Mouse (Mus musculus): Measurements from ENCODE around the gene Lman1l. TPM values are rescaled to one million over a fixed set of nuclear protein-coding genes. Genes with fewer than 3 reads are reported as not detected.

The Lman1l gene
- total RNA-seq, 1 experiment = 0.22 TPM

DNA sequence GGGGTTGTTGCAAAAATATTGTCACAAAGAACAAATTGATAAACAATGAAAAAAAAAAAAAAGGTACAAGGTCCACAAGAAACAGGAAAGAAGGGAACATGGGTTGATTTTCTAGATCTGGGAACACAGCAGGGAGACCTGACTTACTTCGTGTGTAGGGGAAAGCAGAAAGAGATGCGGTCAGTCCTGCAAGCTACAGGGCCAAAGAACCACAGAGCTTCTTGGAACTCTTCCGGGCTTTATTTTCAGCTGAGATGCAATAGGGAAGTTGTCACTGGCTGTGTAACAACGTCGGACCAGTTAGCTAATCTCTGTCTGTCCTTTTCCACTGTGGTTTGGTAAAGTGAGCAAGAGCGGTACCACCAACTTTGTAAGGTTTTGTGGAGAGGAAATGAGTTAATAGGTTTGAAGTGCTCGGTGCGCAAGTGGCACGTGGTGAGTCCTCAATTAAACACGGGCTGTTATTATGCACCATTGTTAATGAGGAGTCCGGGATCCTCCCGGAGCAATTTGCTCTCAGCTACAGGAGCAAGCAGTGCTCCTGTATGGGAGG is 26.1 kb upstream of the Lman1l start:
- Histone ChIP-seq H3K4me3 (ENCODE audit: insufficient read depth in 1 of 2, low read depth in 1 of 2, low read length in 2 of 2, poor library complexity in 1 of 2, severe bottlenecking in 1 of 2) (no peak overlapping the region), H3K36me3 (ENCODE audit: control insufficient read depth, insufficient read depth, low read length, poor library complexity, severe bottlenecking) (peaks cover 5% of the 10 kb centered on the region; the same call in 1 of the 2 replicates), H3K4me1 (ENCODE audit: control insufficient read depth in 2 of 2, insufficient read depth in 2 of 2, low read length in 2 of 2, poor library complexity in 1 of 2) (peaks cover 4 to 25% of the 10 kb centered on the region in 2 experiments; a peak in 2 of 4 replicates), H3K9ac (ENCODE audit: insufficient read depth, low read depth, low read length, poor library complexity, severe bottlenecking) (no peak overlapping the region), H3K27ac (ENCODE audit: insufficient read depth, low read depth, low read length, poor library complexity, severe bottlenecking) (no peak overlapping the region), H3K9me3 (ENCODE audit: control insufficient read depth, insufficient read depth, low read depth, low read length) (no peaks in the 10 kb centered on the region)
- in situ Hi-C loops (cut with MboI; ENCODE audit: low sequenced_read_pairs in 2 of 2, unreplicated experiment in 2 of 2) = no loop called here
- TF ChIP-seq MAFK (IDR thresholded peaks at IDR 0.05; ENCODE audit: insufficient read depth, low read depth, low read length) = no peak
- TF ChIP-seq HCFC1 (IDR thresholded peaks at IDR 0.05; ENCODE audit: borderline replicate concordance, insufficient read depth, low read length) = no peak
- TF ChIP-seq ZNF384 (IDR thresholded peaks at IDR 0.05; ENCODE audit: low read depth, low read length) = no peak
- TF ChIP-seq ZC3H11A (IDR thresholded peaks at IDR 0.05; ENCODE audit: borderline replicate concordance, low read depth, low read length) = no peak
- no peak for TF ChIP-seq CHD2 (IDR thresholded peaks at IDR 0.05; ENCODE audit: low read depth, low read length)
- no peak for DNase-seq (ENCODE audit: low read depth, low spot score)

DNA sequence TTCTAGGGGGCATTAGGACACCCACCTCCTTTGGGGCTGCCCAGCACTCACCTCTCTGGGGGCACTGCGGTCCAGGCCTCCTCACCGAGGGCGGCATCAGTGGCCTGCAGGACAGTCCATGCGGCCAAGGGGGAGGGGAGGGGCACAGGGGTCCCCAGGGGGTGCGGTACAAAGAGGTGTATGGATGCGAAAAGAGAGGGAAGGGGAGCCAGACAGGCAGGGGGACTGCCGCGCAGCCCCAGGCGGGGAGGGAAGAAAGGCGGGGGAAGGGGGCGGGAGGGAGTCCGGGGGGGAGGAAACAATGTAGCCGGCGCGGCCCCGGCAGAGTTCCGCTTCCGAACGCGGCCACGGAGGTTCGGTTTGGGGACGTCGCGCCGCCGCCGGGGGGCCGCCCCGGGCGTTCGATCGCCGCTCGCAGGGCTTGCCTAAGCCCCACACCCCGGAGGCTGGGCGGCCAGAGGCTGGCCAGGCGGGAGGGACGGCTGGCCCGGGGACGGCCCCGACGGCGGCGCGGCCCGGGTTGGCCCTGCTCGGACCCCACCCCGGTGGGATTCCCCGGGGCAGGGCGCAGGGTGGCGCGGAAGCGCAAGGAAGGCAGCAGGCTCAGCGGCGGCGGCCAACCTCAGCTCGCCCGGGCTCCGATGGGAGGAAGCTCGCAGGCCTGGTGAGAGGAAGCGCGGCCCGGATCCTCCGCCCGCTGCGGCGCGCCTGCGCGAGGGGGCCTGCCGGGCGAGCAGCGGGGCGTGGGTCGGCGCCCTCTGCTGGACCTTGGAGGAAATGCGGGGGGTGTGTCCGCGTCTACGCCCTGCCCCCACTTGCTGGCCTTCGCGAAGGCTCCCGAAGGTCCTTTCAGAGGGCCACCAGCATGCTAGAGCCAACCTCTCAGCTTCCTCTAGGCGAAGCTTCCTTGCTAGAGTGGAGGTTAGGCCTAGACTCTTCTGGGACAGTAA is 24.6 kb upstream of the Lman1l start:
- Histone ChIP-seq H3K36me3 (ENCODE audit: control insufficient read depth, insufficient read depth, low read length, poor library complexity, severe bottlenecking) (peaks cover 5% of the 10 kb centered on the region; the same call in 1 of the 2 replicates), H3K4me3 (ENCODE audit: insufficient read depth in 1 of 2, low read depth in 1 of 2, low read length in 2 of 2, poor library complexity in 1 of 2, severe bottlenecking in 1 of 2) (peak overlapping the region; percentile 81 to 97), H3K9ac (ENCODE audit: insufficient read depth, low read depth, low read length, poor library complexity, severe bottlenecking) (peak overlapping the region; percentile 99), H3K4me1 (ENCODE audit: control insufficient read depth in 2 of 2, insufficient read depth in 2 of 2, low read length in 2 of 2, poor library complexity in 1 of 2) (peaks cover 2 to 27% of the 10 kb centered on the region in 2 experiments; a peak in 2 of 4 replicates), H3K9me3 (ENCODE audit: control insufficient read depth, insufficient read depth, low read depth, low read length) (no peaks in the 10 kb centered on the region), H3K27ac (ENCODE audit: insufficient read depth, low read depth, low read length, poor library complexity, severe bottlenecking) (peak overlapping the region; percentile 60; the same call in 1 of the 2 replicates)
- in situ Hi-C loops (cut with MboI; ENCODE audit: low sequenced_read_pairs in 2 of 2, unreplicated experiment in 2 of 2) = no loop called here
- TF ChIP-seq ZC3H11A (IDR thresholded peaks at IDR 0.05; ENCODE audit: borderline replicate concordance, low read depth, low read length) = no peak
- no peak for TF ChIP-seq ZNF384 (IDR thresholded peaks at IDR 0.05; ENCODE audit: low read depth, low read length)
- TF ChIP-seq CHD2 (IDR thresholded peaks at IDR 0.05; ENCODE audit: low read depth, low read length) = no peak
- TF ChIP-seq MAFK (IDR thresholded peaks at IDR 0.05; ENCODE audit: insufficient read depth, low read depth, low read length) = no peak
- no peak for TF ChIP-seq HCFC1 (IDR thresholded peaks at IDR 0.05; ENCODE audit: borderline replicate concordance, insufficient read depth, low read length)
- peak; percentile 67 for DNase-seq (ENCODE audit: low read depth, low spot score)

DNA sequence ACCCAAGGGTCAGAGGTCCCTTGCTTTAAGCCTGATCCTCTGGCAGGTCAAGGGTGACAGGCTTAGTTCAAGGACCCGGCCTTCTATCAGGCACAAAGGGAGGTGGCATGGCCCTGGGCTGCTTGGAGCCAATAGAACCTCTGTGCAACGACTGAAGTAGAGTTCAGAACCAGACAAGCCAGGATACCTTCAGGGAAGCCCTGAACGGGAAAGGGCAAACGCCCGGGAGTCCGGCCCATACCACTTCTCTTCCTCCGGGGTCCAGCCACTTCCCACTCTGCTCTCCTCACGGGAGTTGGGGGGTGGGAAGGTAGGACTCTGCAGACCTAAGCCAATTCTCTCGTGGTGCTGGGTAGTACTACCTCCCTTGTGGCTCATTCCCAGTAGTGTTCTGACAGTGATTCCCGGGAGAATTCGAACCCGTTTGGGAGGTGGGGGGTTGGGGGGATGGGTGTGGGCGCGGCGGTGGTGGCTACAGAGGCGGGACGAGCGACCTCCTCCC is 23.9 kb upstream of the Lman1l start:
- in situ Hi-C loops (cut with MboI; ENCODE audit: low sequenced_read_pairs in 2 of 2, unreplicated experiment in 2 of 2) = no loop called here

DNA sequence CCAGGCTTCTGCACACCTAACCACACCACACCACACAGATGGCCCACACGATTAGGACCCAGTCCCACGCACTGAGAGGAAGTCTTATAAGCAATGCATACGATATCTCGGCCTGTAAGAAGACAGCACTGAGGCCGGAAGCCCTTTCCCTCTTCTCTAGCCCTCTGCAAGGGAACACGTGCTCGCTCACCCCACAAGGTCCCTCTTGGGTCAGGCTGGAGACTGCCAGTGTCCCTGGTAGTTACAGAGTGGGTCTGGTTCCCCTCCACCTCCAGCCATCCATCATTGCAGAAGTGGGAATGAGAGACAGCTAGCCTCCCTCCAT is 23.2 kb upstream of the Lman1l start:
- no peak for DNase-seq (ENCODE audit: low read depth, low spot score)
- no peaks in the 10 kb centered on the region for H3K9me3 ChIP-seq (ENCODE audit: control insufficient read depth, insufficient read depth, low read depth, low read length)
- H3K4me1 ChIP-seq (ENCODE audit: control insufficient read depth in 2 of 2, insufficient read depth in 2 of 2, low read length in 2 of 2, poor library complexity in 1 of 2) = peaks cover 2 to 28% of the 10 kb centered on the region in 2 experiments; a peak in 2 of 4 replicates
- H3K36me3 ChIP-seq (ENCODE audit: control insufficient read depth, insufficient read depth, low read length, poor library complexity, severe bottlenecking) = peaks cover 5% of the 10 kb centered on the region; the same call in 1 of the 2 replicates
- peak overlapping the region; percentile 22; the same call in 1 of the 2 replicates for H3K9ac ChIP-seq (ENCODE audit: insufficient read depth, low read depth, low read length, poor library complexity, severe bottlenecking)
- H3K27ac ChIP-seq (ENCODE audit: insufficient read depth, low read depth, low read length, poor library complexity, severe bottlenecking) = no peak overlapping the region
- no peak for TF ChIP-seq ZC3H11A (IDR thresholded peaks at IDR 0.05; ENCODE audit: borderline replicate concordance, low read depth, low read length)
- TF ChIP-seq MAFK (IDR thresholded peaks at IDR 0.05; ENCODE audit: insufficient read depth, low read depth, low read length) = no peak
- no peak for TF ChIP-seq CHD2 (IDR thresholded peaks at IDR 0.05; ENCODE audit: low read depth, low read length)
- TF ChIP-seq HCFC1 (IDR thresholded peaks at IDR 0.05; ENCODE audit: borderline replicate concordance, insufficient read depth, low read length) = no peak
- TF ChIP-seq ZNF384 (IDR thresholded peaks at IDR 0.05; ENCODE audit: low read depth, low read length) = no peak
- no peak overlapping the region for H3K4me3 ChIP-seq (ENCODE audit: insufficient read depth in 1 of 2, low read depth in 1 of 2, low read length in 2 of 2, poor library complexity in 1 of 2, severe bottlenecking in 1 of 2)
- in situ Hi-C loops (cut with MboI; ENCODE audit: low sequenced_read_pairs in 2 of 2, unreplicated experiment in 2 of 2) = no loop called here

More for the DNA sequence above, 23.9 kb upstream of the Lman1l start:
- Histone ChIP-seq H3K4me1 (ENCODE audit: control insufficient read depth in 2 of 2, insufficient read depth in 2 of 2, low read length in 2 of 2, poor library complexity in 1 of 2) (peaks cover 2 to 28% of the 10 kb centered on the region in 2 experiments; a peak in 2 of 4 replicates), H3K9me3 (ENCODE audit: control insufficient read depth, insufficient read depth, low read depth, low read length) (no peaks in the 10 kb centered on the region), H3K36me3 (ENCODE audit: control insufficient read depth, insufficient read depth, low read length, poor library complexity, severe bottlenecking) (peaks cover 5% of the 10 kb centered on the region; the same call in 1 of the 2 replicates), H3K27ac (ENCODE audit: insufficient read depth, low read depth, low read length, poor library complexity, severe bottlenecking) (no peak overlapping the region), H3K4me3 (ENCODE audit: insufficient read depth in 1 of 2, low read depth in 1 of 2, low read length in 2 of 2, poor library complexity in 1 of 2, severe bottlenecking in 1 of 2) (peak overlapping the region; percentile 81 to 97), H3K9ac (ENCODE audit: insufficient read depth, low read depth, low read length, poor library complexity, severe bottlenecking) (peak overlapping the region; percentile 99)
- TF ChIP-seq ZNF384 (IDR thresholded peaks at IDR 0.05; ENCODE audit: low read depth, low read length) = no peak
- no peak for DNase-seq (ENCODE audit: low read depth, low spot score)

All from ES-E14 (cell line).